Mouse (Mus musculus) embryonic facial prominence, embryonic 15.5 days (tissue): Measurements from ENCODE around the gene Pi4k2a. TPM values are rescaled to one million over a fixed set of nuclear protein-coding genes. Genes with fewer than 3 reads are reported as not detected.

ENCODE experiments used
- ATAC-seq: fragments of 200-750 bp; cut with Nextera tagmentation; 2 replicates; pipeline ENCODE4 v1.8.0; 2017; ENCODE audit warnings: low read depth, moderate TSS enrichment; ENCODE audit not compliant: insufficient number of reproducible peaks, low FRiP score, low TSS enrichment
- H3K27ac ChIP-seq: fragments of 300-500 bp; sonication (generic); replicated peaks from 2 replicates; pipeline ENCODE4 v1.5.1; 2015; ENCODE audit warnings: mild to moderate bottlenecking, inconsistent platforms
- H3K27me3 ChIP-seq: fragments of 300-500 bp; sonication (generic); 2 replicates; pipeline ENCODE4 v1.6.1; 2015; ENCODE audit warnings: inconsistent platforms
- H3K36me3 ChIP-seq: fragments of 300-500 bp; sonication (generic); 2 replicates; pipeline ENCODE4 v1.6.1; 2015; ENCODE audit warnings: mild to moderate bottlenecking, inconsistent platforms
- H3K4me1 ChIP-seq: fragments of 300-500 bp; sonication (generic); 2 replicates; pipeline ENCODE4 v1.6.1; 2015; ENCODE audit warnings: inconsistent platforms
- H3K4me2 ChIP-seq: fragments of 300-500 bp; sonication (generic); replicated peaks from 2 replicates; pipeline ENCODE4 v1.6.1; 2015; ENCODE audit warnings: mild to moderate bottlenecking, inconsistent platforms
- H3K4me3 ChIP-seq: fragments of 300-500 bp; sonication (generic); replicated peaks from 2 replicates; pipeline ENCODE4 v1.5.1; 2015; ENCODE audit warnings: mild to moderate bottlenecking, inconsistent platforms
- H3K9ac ChIP-seq: fragments of 300-500 bp; sonication (generic); 2 replicates; pipeline ENCODE4 v1.6.1; 2015; ENCODE audit warnings: inconsistent platforms
- H3K9me3 ChIP-seq: fragments of 300-500 bp; sonication (generic); replicated peaks from 2 replicates; pipeline ENCODE4 v1.6.1; 2016; ENCODE audit warnings: inconsistent platforms
- WGBS: fragments of 180-500 bp; shearing (Covaris S2); methylation state at CpG from one replicate; pipeline ENCODE4 v1.1.7; 2015; 5-methylcytosine and 5-hydroxymethylcytosine counted together
- polyA plus RNA-seq: library from polyadenylated mRNA; unstranded; fragments of >200 nt; fragmentation: Nextera tagmentation; extraction: Ambion mirVana; gene quantifications from 2 replicates; pipeline ENCODE4 v1.2.1, GENCODE M21; 2015

Pi4k2a gene
- polyA plus RNA-seq, 1 experiment from 2014 or later: 28.0 TPM

DNA sequence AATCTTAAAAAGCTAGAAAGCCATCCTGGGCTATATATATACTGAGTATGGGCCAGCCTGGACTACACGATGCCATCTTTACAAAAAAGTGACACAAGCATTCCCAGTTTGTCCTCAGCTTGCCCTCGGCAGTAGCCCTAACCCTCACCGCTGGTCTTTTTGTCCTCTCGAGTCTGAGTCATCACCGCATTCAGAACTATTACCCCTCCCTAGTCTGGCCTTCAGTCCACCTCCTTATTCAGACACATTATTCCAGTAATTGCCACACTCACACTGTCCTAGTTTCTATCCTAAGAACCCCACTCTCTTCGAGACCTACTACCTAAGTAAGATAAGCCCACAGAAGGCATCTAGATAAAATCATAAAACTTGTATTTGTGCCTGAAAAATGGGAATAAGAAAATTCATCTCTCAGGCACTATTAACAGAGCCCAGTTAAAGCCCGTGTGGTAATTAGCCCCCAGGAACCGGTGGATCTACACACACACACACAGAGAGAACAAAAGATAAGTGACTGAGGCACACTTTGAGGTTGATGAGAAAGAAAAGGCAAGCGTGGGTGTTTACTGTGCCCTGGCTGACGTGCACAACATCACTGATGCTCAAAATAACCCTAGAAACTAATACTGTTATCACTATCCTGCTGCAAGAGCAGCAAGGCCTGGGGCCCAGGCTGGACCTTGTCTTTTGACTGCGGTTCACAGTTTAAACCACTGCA lies 35.4 kb downstream of the Pi4k2a start:
- ATAC-seq: no peak
- no peak overlapping the region for H3K27ac ChIP-seq
- 78% methylated on average over 11 of the region's 11 CpGs for WGBS
- no peak overlapping the region for H3K4me2 ChIP-seq
- no peak overlapping the region for H3K9ac ChIP-seq
- H3K9me3 ChIP-seq: no peaks in the 10 kb centered on the region
- H3K4me3 ChIP-seq: no peak overlapping the region
- H3K27me3 ChIP-seq: no peaks in the 10 kb centered on the region
- peaks cover 41% of the 10 kb centered on the region for H3K36me3 ChIP-seq
- peaks cover 38% of the 10 kb centered on the region for H3K4me1 ChIP-seq

DNA sequence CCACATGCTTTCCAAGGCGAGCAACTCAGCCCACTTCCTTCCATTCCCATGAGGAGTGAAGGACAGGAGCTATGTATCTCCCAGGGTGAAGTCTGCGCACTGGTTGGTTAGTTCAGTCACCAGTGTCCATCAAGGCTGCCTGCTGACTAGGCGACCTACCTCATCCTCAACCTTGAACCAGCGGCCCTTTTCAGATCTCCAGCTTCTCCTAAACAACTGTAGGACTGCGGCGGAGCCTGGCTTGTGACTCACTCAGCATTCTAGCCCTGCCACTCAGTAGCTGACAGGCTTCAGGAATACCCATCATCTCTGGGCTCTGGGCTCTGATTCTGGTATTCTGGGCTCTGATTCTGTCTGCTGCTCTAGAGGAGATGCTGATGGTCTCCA lies 35.9 kb downstream of the Pi4k2a start:
- H3K4me1 ChIP-seq: peaks cover 43% of the 10 kb centered on the region
- no peak overlapping the region for H3K4me3 ChIP-seq
- no peak overlapping the region for H3K27ac ChIP-seq
- H3K9me3 ChIP-seq: no peaks in the 10 kb centered on the region
- no peak for ATAC-seq
- H3K36me3 ChIP-seq: peaks cover 36% of the 10 kb centered on the region
- H3K9ac ChIP-seq: no peak overlapping the region
- H3K27me3 ChIP-seq: no peaks in the 10 kb centered on the region
- H3K4me2 ChIP-seq: no peak overlapping the region
- WGBS: 88% methylated on average over 6 of the region's 6 CpGs

DNA sequence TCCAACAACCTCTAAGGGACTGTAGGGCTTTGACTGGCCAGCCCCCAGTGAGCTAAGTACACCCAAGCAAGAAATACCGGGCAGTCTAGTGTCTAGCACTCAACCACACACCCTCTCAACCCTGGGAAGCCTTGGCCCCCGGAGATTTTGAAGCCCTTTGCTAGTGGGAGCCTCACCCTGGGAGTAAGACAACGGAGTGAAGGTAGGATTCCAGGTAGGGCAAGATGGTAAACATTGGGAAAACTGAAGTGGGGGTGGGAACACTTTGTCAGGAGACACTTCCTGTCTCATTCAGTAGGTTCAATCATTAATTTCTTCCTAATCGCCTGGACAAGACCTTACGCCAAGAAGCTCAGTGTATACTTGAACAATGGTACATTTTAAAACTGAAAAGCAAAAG lies 36.8 kb downstream of the Pi4k2a start:
- ATAC-seq: no peak
- Histone ChIP-seq H3K27me3 (no peaks in the 10 kb centered on the region), H3K4me2 (no peak overlapping the region; the same call in none of the 2 replicates), H3K4me1 (peaks cover 49% of the 10 kb centered on the region), H3K9ac (no peak overlapping the region), H3K36me3 (peaks cover 28% of the 10 kb centered on the region), H3K4me3 (no peak overlapping the region), H3K27ac (no peak overlapping the region), H3K9me3 (no peaks in the 10 kb centered on the region)
- WGBS: 85% methylated on average over 5 of the region's 5 CpGs

DNA sequence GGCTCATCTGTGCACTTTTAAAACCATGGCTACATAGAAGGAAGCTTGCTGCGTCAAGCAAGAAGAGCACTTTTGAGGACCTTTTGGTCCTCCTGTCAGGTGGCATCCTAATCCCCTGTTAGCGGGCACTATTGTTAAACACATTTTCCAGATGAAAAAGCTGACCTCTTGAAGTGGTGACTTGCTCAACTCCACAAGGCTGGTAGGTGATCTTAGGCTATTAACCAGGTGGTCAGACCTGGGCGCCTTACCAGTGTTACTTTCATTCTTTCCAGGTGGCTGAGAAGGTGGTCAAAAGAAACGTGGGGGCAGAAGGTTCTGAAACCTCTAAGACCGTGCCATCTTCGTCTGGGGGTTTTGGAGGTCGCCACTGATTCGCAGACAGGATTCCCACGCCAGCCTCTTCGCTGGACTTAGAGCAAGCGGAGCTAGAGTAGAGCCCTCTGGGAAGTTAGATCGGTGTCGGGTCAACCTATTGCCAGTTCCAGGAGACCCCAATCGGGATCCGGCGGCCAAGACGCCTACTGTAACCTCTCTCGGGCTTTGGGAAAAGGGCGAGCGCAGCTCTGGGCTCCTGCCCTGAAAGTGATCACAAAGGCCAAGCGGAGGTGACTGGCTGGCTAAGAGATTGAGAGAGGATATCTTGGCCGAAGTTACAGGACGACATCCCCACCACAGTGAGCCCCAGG lies 37.9 kb downstream of the Pi4k2a start:
- H3K36me3 ChIP-seq: peaks cover 18% of the 10 kb centered on the region
- H3K4me1 ChIP-seq: peaks cover 52% of the 10 kb centered on the region
- ATAC-seq: no peak
- H3K4me2 ChIP-seq: peak overlapping the region; percentile 91
- WGBS: 4% methylated on average over 23 of the region's 23 CpGs
- H3K27ac ChIP-seq: peak overlapping the region; percentile 95
- H3K9me3 ChIP-seq: no peaks in the 10 kb centered on the region
- no peaks in the 10 kb centered on the region for H3K27me3 ChIP-seq
- H3K9ac ChIP-seq: peak overlapping the region; percentile 82
- H3K4me3 ChIP-seq: peak overlapping the region; percentile 63

DNA sequence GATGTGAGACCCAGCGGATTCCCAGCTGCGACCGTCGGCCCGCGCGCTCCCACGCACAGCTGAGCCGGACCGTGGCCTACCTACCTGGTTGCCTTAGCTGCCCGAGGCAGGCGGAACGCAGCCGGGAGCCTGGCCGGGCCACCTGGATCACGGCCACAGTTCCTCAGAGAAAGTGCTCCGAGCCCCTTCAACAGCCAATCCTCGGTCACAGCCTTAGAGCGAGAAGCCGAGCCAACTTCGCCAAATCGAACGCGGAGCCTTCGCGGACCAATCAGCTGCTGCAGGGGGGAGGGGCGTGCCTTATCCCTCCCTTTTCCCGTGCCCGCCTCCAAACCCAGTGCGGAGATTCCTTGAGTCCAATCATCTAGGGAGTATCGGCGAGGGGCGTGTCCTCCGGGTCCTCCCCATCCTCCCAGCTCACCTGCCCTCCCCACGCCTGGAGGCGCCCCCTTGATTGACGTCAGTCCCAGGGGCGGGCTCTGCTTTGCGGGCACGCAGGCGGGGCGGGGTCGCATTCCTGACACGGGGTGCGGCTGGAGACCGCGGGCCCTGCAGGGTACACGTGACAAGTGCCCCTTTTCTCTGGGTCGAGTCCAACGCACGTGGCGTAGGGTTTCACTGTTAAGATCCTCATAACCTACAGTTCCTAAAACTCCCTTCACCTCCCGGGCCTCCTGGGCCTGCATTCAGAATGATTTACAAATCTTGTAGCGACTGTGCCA lies 38.7 kb downstream of the Pi4k2a start, which contains the start of gene Avpi1:
Gene Avpi1, minus strand, starts transcription at position 273 of the 722 bp plus-strand sequence.
- Histone ChIP-seq H3K9ac (peak within 1 kb of the TSS; percentile 82), H3K4me2 (peak within 1 kb of the TSS; percentile 91), H3K27me3 (no peaks in the 10 kb centered on the region), H3K27ac (peak within 1 kb of the TSS; percentile 95), H3K9me3 (no peaks in the 10 kb centered on the region), H3K36me3 (peaks cover 10% of the 10 kb centered on the region), H3K4me1 (peaks cover 52% of the 10 kb centered on the region), H3K4me3 (peak within 1 kb of the TSS; percentile 63)
- under 1% methylated on average over 54 of the region's 54 CpGs for WGBS
- peak; percentile 98 for ATAC-seq

DNA sequence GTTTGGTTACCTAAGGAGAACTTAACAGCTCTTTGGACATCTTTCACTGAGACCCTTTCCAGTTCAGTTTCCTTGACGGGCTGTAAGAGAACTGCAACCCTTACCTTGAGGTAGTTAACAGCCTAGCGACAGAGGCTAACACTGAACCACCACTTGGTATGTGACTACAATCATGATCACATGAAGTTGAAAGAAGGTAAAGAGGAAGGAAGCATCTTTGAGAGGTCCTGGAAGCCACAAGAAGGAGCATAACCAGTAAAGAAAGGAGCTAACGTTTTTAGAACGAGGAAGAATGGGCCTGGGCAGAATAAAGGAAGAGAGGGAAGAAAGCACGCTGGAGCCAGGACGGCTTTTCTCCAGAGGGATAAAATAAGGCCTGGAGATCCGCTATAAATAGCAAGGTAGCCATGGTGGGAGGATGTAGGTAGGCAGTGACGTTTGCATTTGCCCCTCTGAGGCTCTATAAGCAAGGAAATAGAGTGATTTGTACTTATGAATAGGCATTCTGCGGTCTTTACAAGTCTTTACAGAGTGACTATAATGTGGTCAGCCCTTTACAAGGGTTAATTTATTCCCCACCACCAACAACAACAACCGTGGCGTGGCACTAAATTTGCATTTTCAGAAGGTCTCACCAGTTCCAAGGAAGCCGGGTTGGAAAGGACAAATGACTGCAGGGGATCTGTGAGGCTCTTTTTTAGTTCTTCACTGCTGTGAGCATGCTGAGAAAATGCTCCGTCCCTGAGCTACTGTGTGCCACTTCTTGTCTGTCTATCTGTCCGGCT lies 39.4 kb downstream of the Pi4k2a start:
- 24% methylated on average over 14 of the region's 14 CpGs for WGBS
- Histone ChIP-seq H3K4me3 (peak overlapping the region; percentile 63), H3K4me2 (peak overlapping the region; percentile 91), H3K27me3 (no peaks in the 10 kb centered on the region), H3K36me3 (peaks cover 5% of the 10 kb centered on the region; the same call in 1 of the 2 replicates), H3K9ac (no peak overlapping the region), H3K4me1 (peaks cover 52% of the 10 kb centered on the region), H3K9me3 (no peaks in the 10 kb centered on the region), H3K27ac (peak overlapping the region; percentile 95)
- 0 out of 2 replicates have a peak, but pooled peaks have one; percentile 0 for ATAC-seq

DNA sequence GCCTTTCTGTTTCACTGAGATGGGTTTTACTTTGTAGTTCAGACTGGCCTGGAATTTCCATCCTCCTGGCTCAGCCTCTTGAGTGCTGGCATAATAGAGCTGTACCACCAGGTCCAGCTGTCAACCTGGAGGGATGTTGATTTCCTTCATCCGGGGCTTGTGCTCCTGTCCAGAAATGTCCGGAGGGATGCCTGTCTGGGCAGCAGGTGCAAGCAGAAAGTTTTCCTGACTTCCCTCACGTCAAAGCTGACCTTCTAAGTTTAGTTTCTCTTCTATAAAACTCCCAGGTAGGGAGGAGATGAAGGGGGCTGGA lies 40.0 kb downstream of the Pi4k2a start:
- 0 out of 2 replicates have a peak, but pooled peaks cover under 1% of the 10 kb centered on the region for H3K36me3 ChIP-seq
- H3K4me3 ChIP-seq: no peak overlapping the region
- peak overlapping the region; percentile 95 for H3K27ac ChIP-seq
- no peak for ATAC-seq
- WGBS: 61% methylated on average over 3 of the region's 3 CpGs
- no peak overlapping the region for H3K4me2 ChIP-seq
- H3K4me1 ChIP-seq: peaks cover 52% of the 10 kb centered on the region
- H3K9me3 ChIP-seq: no peaks in the 10 kb centered on the region
- H3K9ac ChIP-seq: no peak overlapping the region; the same call in 1 of the 2 replicates
- H3K27me3 ChIP-seq: no peaks in the 10 kb centered on the region

DNA sequence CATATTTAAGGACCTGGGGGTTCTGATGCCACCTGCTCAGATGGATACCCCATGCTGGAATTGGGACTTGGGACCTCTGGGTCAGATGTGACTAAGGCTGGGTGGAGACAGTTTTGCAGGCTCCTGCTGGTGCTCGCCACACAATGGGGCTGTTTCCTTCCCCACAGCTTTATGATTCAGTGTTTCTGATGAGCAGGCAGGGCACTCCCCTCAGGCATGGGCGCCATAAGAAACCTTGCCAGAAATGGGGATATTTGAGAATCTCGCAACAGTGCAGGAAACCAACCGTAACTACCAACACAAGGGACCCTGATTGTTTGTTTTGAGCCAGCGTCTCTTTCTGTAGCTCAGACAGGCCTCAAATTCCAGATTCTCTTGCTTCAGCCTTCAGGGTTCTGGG lies 40.8 kb downstream of the Pi4k2a start:
- no peak overlapping the region for H3K4me2 ChIP-seq
- no peaks in the 10 kb centered on the region for H3K9me3 ChIP-seq
- 35% methylated on average over 5 of the region's 5 CpGs for WGBS
- no peak for ATAC-seq
- peaks cover 52% of the 10 kb centered on the region for H3K4me1 ChIP-seq
- no peak overlapping the region for H3K4me3 ChIP-seq
- no peaks in the 10 kb centered on the region for H3K36me3 ChIP-seq
- no peak overlapping the region for H3K9ac ChIP-seq
- H3K27me3 ChIP-seq: no peaks in the 10 kb centered on the region
- peak overlapping the region; percentile 95 for H3K27ac ChIP-seq

DNA sequence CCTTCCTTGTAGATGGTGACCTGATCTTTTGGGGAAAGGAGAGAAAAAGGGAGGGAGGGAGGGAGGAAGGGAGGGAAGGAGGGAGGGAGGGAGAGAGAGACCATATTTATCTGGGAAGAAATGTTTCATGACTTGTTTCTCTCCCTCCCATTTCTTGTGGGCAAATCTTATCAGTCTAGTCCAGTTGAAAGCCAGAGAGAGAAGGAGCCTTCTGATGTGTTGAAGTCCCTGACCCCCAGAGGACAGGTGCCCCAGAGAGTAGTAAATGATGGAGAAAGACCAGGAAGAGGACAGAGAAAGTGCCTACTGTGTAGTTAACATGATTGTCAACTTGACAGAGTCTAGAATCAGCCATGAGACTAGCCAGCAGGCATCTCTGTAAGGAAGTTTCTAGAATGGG lies 44.8 kb downstream of the Pi4k2a start:
- H3K4me3 ChIP-seq: no peak overlapping the region
- H3K27me3 ChIP-seq: no peaks in the 10 kb centered on the region
- H3K9me3 ChIP-seq: no peaks in the 10 kb centered on the region
- H3K27ac ChIP-seq: no peak overlapping the region
- no peak overlapping the region for H3K9ac ChIP-seq
- no peak overlapping the region for H3K4me2 ChIP-seq
- H3K4me1 ChIP-seq: peaks cover 23% of the 10 kb centered on the region
- ATAC-seq: no peak
- H3K36me3 ChIP-seq: no peaks in the 10 kb centered on the region

DNA sequence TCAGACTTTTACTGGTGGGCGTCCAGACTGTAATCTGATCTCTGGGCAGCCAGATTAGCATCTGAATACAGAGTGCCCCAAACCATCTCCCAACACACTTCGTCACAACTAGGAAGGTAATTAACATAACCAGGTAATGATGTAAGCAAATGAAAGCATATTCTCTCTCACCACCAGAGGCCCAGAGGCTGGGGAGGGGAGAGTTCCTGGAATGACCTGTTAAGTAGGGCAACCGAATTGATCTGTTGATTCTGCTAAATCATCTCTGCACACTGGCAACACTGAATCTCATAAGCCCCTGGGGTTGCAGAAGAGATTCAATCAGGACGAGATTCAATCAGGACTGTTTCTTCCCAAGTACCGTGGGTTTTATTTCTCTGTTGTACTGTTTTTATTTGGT lies 45.9 kb downstream of the Pi4k2a start:
- no peak for ATAC-seq
- Histone ChIP-seq H3K27me3 (no peaks in the 10 kb centered on the region), H3K9me3 (no peaks in the 10 kb centered on the region), H3K4me1 (peaks cover 13% of the 10 kb centered on the region), H3K4me2 (no peak overlapping the region), H3K4me3 (no peak overlapping the region), H3K36me3 (no peaks in the 10 kb centered on the region), H3K9ac (no peak overlapping the region), H3K27ac (no peak overlapping the region)
- WGBS: 30% methylated on average over 5 of the region's 5 CpGs
